Mouse (Mus musculus): ENCODE data around the gene Tmbim1. TPM values are rescaled to one million over a fixed set of nuclear protein-coding genes. Genes with fewer than 3 reads are reported as not detected.
"Not testable (repeated sequence)": the region's sequence is repeated elsewhere in the genome, so short reads cannot be mapped to it uniquely, and the experiment has no call there.

Tmbim1 gene
- polyA plus RNA-seq, 1 experiment, result 25.7 TPM

- DNase-seq (ENCODE audit: extremely low spot score in 1 of 2, low spot score in 1 of 2), result no peak
These were observed 7.2 kb downstream of the Tmbim1 start for GRCm38 (mm10) chr1:74298157-74298750.

GRCm38 (mm10) chr1:74297269-74297668 lies 8.2 kb downstream of the Tmbim1 start:
- DNase-seq (ENCODE audit: extremely low spot score in 1 of 2, low spot score in 1 of 2), result no peak

- DNase-seq (ENCODE audit: extremely low spot score in 1 of 2, low spot score in 1 of 2), result no peak
These were observed 8.9 kb downstream of the Tmbim1 start for GRCm38 (mm10) chr1:74296477-74296876.

GRCm38 (mm10) chr1:74295456-74296171 lies 9.8 kb downstream of the Tmbim1 start:
- DNase-seq (ENCODE audit: extremely low spot score in 1 of 2, low spot score in 1 of 2), result peak; percentile 86 to 88

DNA sequence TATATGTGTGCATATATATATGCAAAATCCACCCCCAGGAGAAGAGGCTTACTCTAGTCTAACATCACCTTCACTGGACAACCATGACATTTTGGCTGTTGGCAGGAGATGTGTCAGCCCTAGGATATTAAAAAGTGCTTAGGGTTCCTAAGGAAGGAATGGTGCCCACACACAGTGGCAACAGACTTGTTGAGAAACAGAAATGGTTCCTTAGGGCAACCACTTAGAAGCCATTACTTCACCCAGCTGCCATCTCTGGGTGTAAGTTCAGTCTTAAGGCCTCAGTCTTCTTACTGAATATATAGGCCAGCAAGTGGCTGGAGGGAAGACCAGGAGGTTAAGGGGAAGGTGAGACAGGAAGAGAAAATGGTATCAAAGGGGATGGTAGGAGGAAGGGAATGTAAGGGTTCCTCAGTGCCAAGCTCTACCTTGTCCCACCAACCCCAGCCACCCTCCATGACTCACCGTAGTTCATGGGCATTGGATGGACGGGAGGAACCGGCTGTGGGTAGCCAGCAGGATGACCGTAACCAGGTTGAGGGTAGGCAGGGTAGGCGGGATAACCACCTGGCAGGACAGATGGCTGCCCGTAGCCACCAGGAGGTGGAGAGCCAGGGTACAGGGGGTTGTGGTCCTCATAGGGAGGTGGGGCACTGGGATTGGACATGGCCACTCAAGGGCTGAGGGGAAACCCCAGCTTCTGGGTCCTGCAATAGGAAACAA lies 10.5 kb downstream of the Tmbim1 start:
- no peak for DNase-seq (ENCODE audit: extremely low spot score in 1 of 2, low spot score in 1 of 2)

- no peak for DNase-seq (ENCODE audit: extremely low spot score in 1 of 2, low spot score in 1 of 2)
These were observed 11.3 kb downstream of the Tmbim1 start for GRCm38 (mm10) chr1:74294090-74294643.

DNA sequence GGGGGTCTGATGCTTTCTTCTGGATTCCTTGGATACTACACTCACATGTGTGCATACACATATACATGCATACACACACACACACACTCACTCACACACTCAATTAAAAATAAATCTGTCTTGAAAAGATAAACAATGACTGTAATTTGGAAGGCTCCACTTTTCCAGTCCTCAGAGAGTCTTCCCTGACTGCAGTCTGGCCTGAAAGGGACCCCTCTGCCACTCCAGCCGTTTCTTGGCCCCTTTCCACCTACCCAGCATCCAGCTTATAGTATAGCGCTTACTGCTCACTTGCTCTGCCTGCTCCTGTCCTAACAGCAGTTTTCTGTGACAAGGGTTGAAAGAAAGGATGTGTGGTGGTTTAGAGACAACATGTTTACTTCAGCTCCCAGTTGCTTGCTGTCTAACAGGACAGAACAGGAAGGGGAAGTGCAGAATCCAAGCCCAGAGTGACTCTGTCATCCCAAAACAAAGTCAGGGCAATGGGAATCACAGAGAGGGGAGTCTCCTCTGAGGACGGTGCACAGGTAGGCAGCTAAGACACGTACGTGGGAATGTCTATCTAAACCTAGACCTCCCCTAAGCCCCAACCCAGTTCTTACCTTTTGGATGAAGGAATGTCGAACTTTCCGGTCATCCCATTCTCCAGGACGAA lies 12.0 kb downstream of the Tmbim1 start:
- no peak for DNase-seq (ENCODE audit: extremely low spot score in 1 of 2, low spot score in 1 of 2)

DNA sequence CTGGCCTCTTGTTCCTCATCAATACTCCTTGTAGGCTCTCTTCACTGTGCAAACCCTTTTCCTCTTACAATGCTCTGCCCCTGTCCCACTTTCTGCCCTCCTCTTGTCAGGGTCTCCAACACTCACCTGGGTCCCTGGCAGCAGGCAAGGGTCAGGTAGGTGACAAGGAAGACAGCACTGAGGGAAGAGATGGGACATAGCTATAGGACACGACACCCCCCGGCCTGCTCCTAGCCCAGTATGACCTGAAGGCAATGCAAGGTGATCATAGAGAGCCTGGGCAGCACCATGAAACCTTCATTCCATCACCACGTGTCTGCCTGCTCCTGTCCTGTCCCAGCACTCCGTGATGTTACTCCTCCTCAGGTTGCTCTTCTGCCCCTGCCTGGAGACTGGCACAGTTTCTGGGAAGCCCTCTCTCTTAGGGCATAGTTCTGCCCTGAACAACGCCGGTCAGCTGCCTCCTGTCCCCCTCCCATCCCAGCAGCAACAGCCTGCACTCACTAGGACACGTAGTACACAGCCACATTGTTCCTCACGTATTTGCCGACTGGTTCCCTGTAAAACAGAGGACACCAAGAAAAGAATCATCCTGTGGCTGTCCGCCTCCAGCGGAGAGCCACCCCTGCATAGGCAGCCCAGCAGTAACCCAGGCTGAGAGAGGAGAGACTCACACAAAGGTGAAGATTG lies 12.9 kb downstream of the Tmbim1 start:
- DNase-seq (ENCODE audit: extremely low spot score in 1 of 2, low spot score in 1 of 2), result no peak

GRCm38 (mm10) chr1:74290141-74290540 lies 15.3 kb downstream of the Tmbim1 start:
- DNase-seq (ENCODE audit: extremely low spot score in 1 of 2, low spot score in 1 of 2), result no peak

- DNase-seq (ENCODE audit: extremely low spot score in 1 of 2, low spot score in 1 of 2), result no peak
These were observed 15.7 kb downstream of the Tmbim1 start for GRCm38 (mm10) chr1:74289740-74290139.

- no peak for DNase-seq (ENCODE audit: extremely low spot score in 1 of 2, low spot score in 1 of 2)
These were observed 16.2 kb downstream of the Tmbim1 start for GRCm38 (mm10) chr1:74289248-74289647.

- DNase-seq (ENCODE audit: extremely low spot score in 1 of 2, low spot score in 1 of 2), result no peak
These were observed 17.1 kb downstream of the Tmbim1 start for GRCm38 (mm10) chr1:74288327-74288726.

DNA sequence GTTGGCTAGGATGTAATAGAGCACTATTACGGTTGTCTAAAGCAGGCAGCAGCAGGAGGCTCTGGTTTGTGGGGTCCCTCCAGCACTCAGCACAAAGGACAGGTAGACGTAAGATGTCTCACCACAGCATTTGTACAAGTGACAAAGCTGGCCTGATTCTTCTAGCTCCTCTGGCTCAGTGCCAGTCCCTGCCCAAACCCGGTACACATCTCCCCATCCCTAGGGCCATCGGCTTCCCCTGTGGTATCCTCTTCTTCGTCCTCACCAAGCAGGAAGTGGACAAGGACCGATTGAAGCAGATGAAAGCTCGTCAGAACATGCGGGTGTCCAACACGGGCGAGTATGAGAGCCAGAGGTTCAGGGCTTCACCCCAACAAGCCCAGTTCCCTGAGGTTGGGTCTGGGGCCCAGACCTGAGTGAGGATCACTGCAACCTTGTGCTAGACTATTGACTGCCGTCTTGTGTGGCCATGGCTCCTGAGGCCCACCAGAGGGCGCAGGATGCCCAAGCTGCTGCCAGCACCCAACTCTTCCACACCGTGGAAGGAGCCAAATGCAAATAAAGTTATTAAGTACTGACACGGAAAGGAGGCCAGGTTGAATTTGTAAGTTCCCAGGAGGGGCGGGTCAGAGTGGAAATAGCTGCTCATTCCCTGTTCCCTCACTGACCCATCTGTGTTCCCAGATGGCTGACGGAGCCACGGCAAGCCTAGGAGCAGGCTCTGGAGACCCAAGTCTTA lies 18.4 kb downstream of the Tmbim1 start:
- not testable (repeated sequence) for DNase-seq (ENCODE audit: extremely low spot score in 1 of 2, low spot score in 1 of 2)

GRCm38 (mm10) chr1:74285212-74286010 lies 20.0 kb downstream of the Tmbim1 start:
- DNase-seq (ENCODE audit: extremely low spot score in 1 of 2, low spot score in 1 of 2), result peak in 1 of 2 experiments; percentile 28

GRCm38 (mm10) chr1:74284543-74285160 lies 20.8 kb downstream of the Tmbim1 start, which contains the start of the genes Aamp and Pnkd:
Aamp (minus strand) TSS chr1:74284738.
Pnkd (plus strand) TSS chr1:74284930.
- DNase-seq (ENCODE audit: extremely low spot score in 1 of 2, low spot score in 1 of 2), result peak; percentile 100

- DNase-seq (ENCODE audit: extremely low spot score in 1 of 2, low spot score in 1 of 2), result peak in 1 of 2 experiments; percentile 55
These were observed 21.5 kb downstream of the Tmbim1 start for GRCm38 (mm10) chr1:74283686-74284463.

- DNase-seq (ENCODE audit: extremely low spot score in 1 of 2, low spot score in 1 of 2), result no peak
These were observed 22.4 kb downstream of the Tmbim1 start for GRCm38 (mm10) chr1:74282896-74283625.
